Mouse (Mus musculus) stomach, postnatal 0 days (tissue): ENCODE results near the gene Stat6. TPM values are rescaled to one million over a fixed set of nuclear protein-coding genes. Genes with fewer than 3 reads are reported as not detected.

Experiments
- ATAC-seq: fragments of 200-750 bp; cut with Nextera tagmentation; 2 replicates; pipeline ENCODE4 v1.8.0; 2017; ENCODE audit not compliant: low FRiP score, low TSS enrichment
- DNase-seq: peaks from one replicate; pipeline ENCODE4 v3.0.0-alpha.2; 2016; ENCODE audit warnings: low spot score
- H3K27ac ChIP-seq: fragments of 300-500 bp; sonication (generic); replicated peaks from 2 replicates; pipeline ENCODE4 v1.5.1; 2014; ENCODE audit warnings: mild to moderate bottlenecking, control low read depth
- H3K27me3 ChIP-seq: fragments of 300-500 bp; sonication (generic); 2 replicates; pipeline ENCODE4 v1.6.1; 2014; ENCODE audit warnings: low read length; ENCODE audit not compliant: control insufficient read depth, insufficient read depth
- H3K36me3 ChIP-seq: fragments of 300-500 bp; sonication (generic); 2 replicates; pipeline ENCODE4 v1.6.1; 2014; ENCODE audit warnings: low read length, mixed read lengths; ENCODE audit not compliant: control insufficient read depth, insufficient read depth
- H3K4me1 ChIP-seq: fragments of 300-500 bp; sonication (generic); replicated peaks from 2 replicates; pipeline ENCODE4 v1.6.1; 2014; ENCODE audit warnings: antibody characterized with exemption; ENCODE audit not compliant: control insufficient read depth, insufficient read depth
- H3K4me2 ChIP-seq: fragments of 300-500 bp; sonication (generic); replicated peaks from 2 replicates; pipeline ENCODE4 v1.6.1; 2014; ENCODE audit warnings: low read depth, mild to moderate bottlenecking, control low read depth, moderate library complexity
- H3K4me3 ChIP-seq: fragments of 300-500 bp; sonication (generic); 2 replicates; pipeline ENCODE4 v1.5.1; 2014; ENCODE audit warnings: low read depth, low read length, control low read depth
- H3K9ac ChIP-seq: fragments of 300-500 bp; sonication (generic); 2 replicates; pipeline ENCODE4 v1.6.1; 2014; ENCODE audit warnings: mild to moderate bottlenecking, low read length, control low read depth, mixed read lengths
- H3K9me3 ChIP-seq: fragments of 300-500 bp; sonication (generic); 2 replicates; pipeline ENCODE4 v1.6.1; 2016; ENCODE audit warnings: low read length; ENCODE audit not compliant: control insufficient read depth
- CTCF ChIP-seq: IDR thresholded peaks from 2 replicates; pipeline ENCODE4 v1.5.1; 2016; ENCODE audit warnings: antibody characterized with exemption, low read depth, mild to moderate bottlenecking, moderate library complexity
- EP300 ChIP-seq: optimal IDR thresholded peaks from 2 replicates; pipeline ENCODE3; 2016; ENCODE audit warnings: antibody characterized with exemption
- WGBS: fragments of 180-500 bp; shearing (Covaris S2); extraction: QIAGEN DNeasy Blood & Tissue Kit; methylation state at CpG from one replicate; pipeline ENCODE4 v1.1.7; 2014; 5-methylcytosine and 5-hydroxymethylcytosine counted together
- polyA plus RNA-seq: library from polyadenylated mRNA; unstranded; fragments of >200 nt; fragmentation: Nextera tagmentation; extraction: Ambion mirVana; gene quantifications from 2 replicates; pipeline ENCODE4 v1.2.1, GENCODE M21; 2015

Gene Stat6
- polyA plus RNA-seq, 1 experiment from 2014 or later, result 31.4 TPM

GRCm38 (mm10) chr10:127674794-127675522 is 32.2 kb downstream of the Stat6 start:
- no peak for TF ChIP-seq EP300
- peak; percentile 99 for TF ChIP-seq CTCF
- WGBS, result 62% methylated on average over 8 of the region's 8 CpGs
- H3K4me3 ChIP-seq, result 0 out of 2 replicates have a peak overlapping the region, but pooled peaks have one; percentile 6
- H3K27me3 ChIP-seq, result no peaks in the 10 kb centered on the region
- no peaks in the 10 kb centered on the region for H3K9me3 ChIP-seq
- DNase-seq (peak; percentile 84), ATAC-seq (peak; percentile 76)
- H3K36me3 ChIP-seq, result no peaks in the 10 kb centered on the region
- no peaks in the 10 kb centered on the region for H3K4me1 ChIP-seq
- peak overlapping the region; percentile 83 for H3K27ac ChIP-seq
- H3K4me2 ChIP-seq, result peak overlapping the region; percentile 32
- no peak overlapping the region for H3K9ac ChIP-seq

GRCm38 (mm10) chr10:127675859-127676398 is 33.1 kb downstream of the Stat6 start:
- Histone ChIP-seq H3K27me3 (no peaks in the 10 kb centered on the region), H3K4me2 (peak overlapping the region; percentile 55), H3K27ac (peak overlapping the region; percentile 76), H3K9ac (0 out of 2 replicates have a peak overlapping the region, but pooled peaks have one; percentile 27), H3K36me3 (no peaks in the 10 kb centered on the region), H3K4me1 (no peaks in the 10 kb centered on the region), H3K4me3 (peak overlapping the region; percentile 70), H3K9me3 (no peaks in the 10 kb centered on the region)
- WGBS, result 44% methylated on average over 5 of the region's 5 CpGs
- DNase-seq (no peak), ATAC-seq (no peak)
- no peak for TF ChIP-seq CTCF
- TF ChIP-seq EP300, result no peak

- H3K4me1 ChIP-seq, result no peaks in the 10 kb centered on the region
- no peaks in the 10 kb centered on the region for H3K9me3 ChIP-seq
- H3K9ac ChIP-seq, result peak overlapping the region; percentile 76
- peak overlapping the region; percentile 78 for H3K27ac ChIP-seq
- H3K27me3 ChIP-seq, result no peaks in the 10 kb centered on the region
- H3K4me2 ChIP-seq, result peak overlapping the region; percentile 96
- under 1% methylated on average over 64 of the region's 71 CpGs for WGBS
- DNase-seq (peak; percentile 97), ATAC-seq (peak; percentile 95)
- TF ChIP-seq CTCF, result no peak
- TF ChIP-seq EP300, result no peak
- peak overlapping the region; percentile 70 for H3K4me3 ChIP-seq
- H3K36me3 ChIP-seq, result no peaks in the 10 kb centered on the region
Observed at GRCm38 (mm10) chr10:127676691-127677548, 34.1 kb downstream of the Stat6 start.

GRCm38 (mm10) chr10:127677591-127678336 is 35.0 kb downstream of the Stat6 start:
- DNase-seq, result peak; percentile 82
- no peak for TF ChIP-seq EP300
- peak; percentile 97 for TF ChIP-seq CTCF
- Histone ChIP-seq H3K9me3 (no peaks in the 10 kb centered on the region), H3K36me3 (no peaks in the 10 kb centered on the region), H3K4me3 (peak overlapping the region; percentile 70), H3K4me1 (no peaks in the 10 kb centered on the region), H3K27ac (peak overlapping the region; percentile 78), H3K9ac (peak overlapping the region; percentile 76), H3K4me2 (peak overlapping the region; percentile 96), H3K27me3 (no peaks in the 10 kb centered on the region)
- 11% methylated on average over 14 of the region's 14 CpGs for WGBS
- no peak for ATAC-seq

GRCm38 (mm10) chr10:127679208-127679607 is 36.4 kb downstream of the Stat6 start:
- WGBS, result 81% methylated on average over 1 of the region's 1 CpGs
- DNase-seq, result no peak
- TF ChIP-seq CTCF (no peak), EP300 (no peak)

More at GRCm38 (mm10) chr10:127679208-127679607, 36.4 kb downstream of the Stat6 start:
- Histone ChIP-seq H3K4me3 (no peak overlapping the region), H3K4me1 (no peaks in the 10 kb centered on the region), H3K9me3 (no peaks in the 10 kb centered on the region), H3K4me2 (no peak overlapping the region), H3K36me3 (no peaks in the 10 kb centered on the region), H3K27ac (no peak overlapping the region), H3K27me3 (no peaks in the 10 kb centered on the region), H3K9ac (no peak overlapping the region)
- no peak for ATAC-seq
